Mouse (Mus musculus): ENCODE results near the gene Spns3. TPM values are rescaled to one million over a fixed set of nuclear protein-coding genes. Genes with fewer than 3 reads are reported as not detected.

Gene Spns3
- polyA plus RNA-seq (2012; rRNA removed), result 1.1 and 1.4 TPM in 2 replicates

- WGBS, result 30% methylated on average over 8 of the region's 8 CpGs
- no peak within 1 kb of the TSS for H3K4me3 ChIP-seq (replicated peaks; ENCODE audit: extremely low read depth, low read depth, low read length)
- TF ChIP-seq CTCF (IDR thresholded peaks at IDR 0.05; ENCODE audit: insufficient read depth, low read length) (no peak), POLR2A (IDR thresholded peaks at IDR 0.05; ENCODE audit: borderline replicate concordance, extremely low read depth, low read depth, low read length) (no peak)
- DNase-seq, result no peak
- H3K4me1 ChIP-seq (ENCODE audit: control insufficient read depth, insufficient read depth, low read length), result no peaks in the 10 kb centered on the region
These were observed at the start of gene Spns3 for GRCm38 (mm10) chr11:72550134-72550988. Spns3 (minus strand) TSS chr11:72550506.

GRCm38 (mm10) chr11:72597780-72598179 lies 47.5 kb upstream of the Spns3 start:
- H3K4me1 ChIP-seq (ENCODE audit: control insufficient read depth, insufficient read depth, low read length), result no peaks in the 10 kb centered on the region
- 86% methylated on average over 4 of the region's 4 CpGs for WGBS
- TF ChIP-seq POLR2A (IDR thresholded peaks at IDR 0.05; ENCODE audit: borderline replicate concordance, extremely low read depth, low read depth, low read length) (no peak), CTCF (IDR thresholded peaks at IDR 0.05; ENCODE audit: insufficient read depth, low read length) (no peak)

GRCm38 (mm10) chr11:72595010-72595737 lies 44.9 kb upstream of the Spns3 start:
- DNase-seq, result no peak
- 71% methylated on average over 2 of the region's 2 CpGs for WGBS
- Histone ChIP-seq H3K4me3 (replicated peaks; ENCODE audit: extremely low read depth, low read depth, low read length) (no peak overlapping the region), H3K4me1 (ENCODE audit: control insufficient read depth, insufficient read depth, low read length) (no peaks in the 10 kb centered on the region)
- no peak for TF ChIP-seq CTCF (IDR thresholded peaks at IDR 0.05; ENCODE audit: insufficient read depth, low read length)
- TF ChIP-seq POLR2A (IDR thresholded peaks at IDR 0.05; ENCODE audit: borderline replicate concordance, extremely low read depth, low read depth, low read length), result no peak

More at GRCm38 (mm10) chr11:72597780-72598179, 47.5 kb upstream of the Spns3 start:
- no peak overlapping the region for H3K4me3 ChIP-seq (replicated peaks; ENCODE audit: extremely low read depth, low read depth, low read length)
- no peak for DNase-seq

GRCm38 (mm10) chr11:72587537-72588233 lies 37.4 kb upstream of the Spns3 start:
- no peak for TF ChIP-seq CTCF (IDR thresholded peaks at IDR 0.05; ENCODE audit: insufficient read depth, low read length)
- no peak for TF ChIP-seq POLR2A (IDR thresholded peaks at IDR 0.05; ENCODE audit: borderline replicate concordance, extremely low read depth, low read depth, low read length)
- DNase-seq, result no peak
- Histone ChIP-seq H3K4me1 (ENCODE audit: control insufficient read depth, insufficient read depth, low read length) (peaks cover 5% of the 10 kb centered on the region; the same call in 1 of the 2 replicates), H3K4me3 (replicated peaks; ENCODE audit: extremely low read depth, low read depth, low read length) (no peak overlapping the region)
- 28% methylated on average over 7 of the region's 7 CpGs for WGBS

GRCm38 (mm10) chr11:72586570-72586969 lies 36.3 kb upstream of the Spns3 start:
- TF ChIP-seq POLR2A (IDR thresholded peaks at IDR 0.05; ENCODE audit: borderline replicate concordance, extremely low read depth, low read depth, low read length) (no peak), CTCF (IDR thresholded peaks at IDR 0.05; ENCODE audit: insufficient read depth, low read length) (no peak)
- Histone ChIP-seq H3K4me3 (replicated peaks; ENCODE audit: extremely low read depth, low read depth, low read length) (no peak overlapping the region), H3K4me1 (ENCODE audit: control insufficient read depth, insufficient read depth, low read length) (peaks cover 5% of the 10 kb centered on the region; the same call in 1 of the 2 replicates)
- WGBS, result 92% methylated on average over 3 of the region's 3 CpGs
- no peak for DNase-seq

DNA sequence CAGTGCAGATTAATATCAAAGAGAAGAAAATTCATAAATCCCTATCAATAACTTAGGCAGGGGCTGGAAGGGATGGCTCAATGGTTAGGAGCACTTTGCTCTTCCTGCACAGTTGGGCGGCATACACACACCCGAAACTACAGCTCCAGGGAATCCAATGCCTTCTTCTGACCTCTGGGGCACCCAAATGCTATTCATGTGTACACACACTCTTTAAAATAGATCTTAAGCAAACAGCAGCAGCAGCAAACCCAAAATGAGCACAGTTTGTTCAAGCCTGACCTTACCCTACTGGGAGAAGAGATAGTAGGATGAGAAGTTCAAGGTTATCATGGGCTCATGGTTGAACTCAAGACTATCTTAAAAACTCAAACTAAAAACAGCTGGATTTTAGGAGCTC lies 32.8 kb upstream of the Spns3 start:
- Histone ChIP-seq H3K4me1 (ENCODE audit: control insufficient read depth, insufficient read depth, low read length) (peaks cover 3% of the 10 kb centered on the region; the same call in 1 of the 2 replicates), H3K4me3 (replicated peaks; ENCODE audit: extremely low read depth, low read depth, low read length) (no peak overlapping the region)
- DNase-seq, result no peak
- 84% methylated on average over 2 of the region's 2 CpGs for WGBS
- no peak for TF ChIP-seq POLR2A (IDR thresholded peaks at IDR 0.05; ENCODE audit: borderline replicate concordance, extremely low read depth, low read depth, low read length)
- no peak for TF ChIP-seq CTCF (IDR thresholded peaks at IDR 0.05; ENCODE audit: insufficient read depth, low read length)

DNA sequence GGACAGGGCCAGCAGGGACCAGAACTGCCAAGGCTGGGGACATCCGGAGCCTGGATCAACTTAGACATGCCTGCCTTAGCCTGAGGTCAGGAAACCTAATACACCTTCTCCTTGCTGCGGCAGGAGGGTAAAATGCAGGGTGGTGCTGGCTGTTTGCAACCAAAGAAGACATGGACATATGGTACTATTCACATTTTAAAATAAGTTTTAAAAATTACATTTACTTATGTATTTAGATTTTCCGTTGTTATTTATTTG lies 32.1 kb upstream of the Spns3 start:
- no peak for DNase-seq
- no peak for TF ChIP-seq CTCF (IDR thresholded peaks at IDR 0.05; ENCODE audit: insufficient read depth, low read length)
- TF ChIP-seq POLR2A (IDR thresholded peaks at IDR 0.05; ENCODE audit: borderline replicate concordance, extremely low read depth, low read depth, low read length), result no peak
- WGBS, result 69% methylated on average over 3 of the region's 3 CpGs

DNA sequence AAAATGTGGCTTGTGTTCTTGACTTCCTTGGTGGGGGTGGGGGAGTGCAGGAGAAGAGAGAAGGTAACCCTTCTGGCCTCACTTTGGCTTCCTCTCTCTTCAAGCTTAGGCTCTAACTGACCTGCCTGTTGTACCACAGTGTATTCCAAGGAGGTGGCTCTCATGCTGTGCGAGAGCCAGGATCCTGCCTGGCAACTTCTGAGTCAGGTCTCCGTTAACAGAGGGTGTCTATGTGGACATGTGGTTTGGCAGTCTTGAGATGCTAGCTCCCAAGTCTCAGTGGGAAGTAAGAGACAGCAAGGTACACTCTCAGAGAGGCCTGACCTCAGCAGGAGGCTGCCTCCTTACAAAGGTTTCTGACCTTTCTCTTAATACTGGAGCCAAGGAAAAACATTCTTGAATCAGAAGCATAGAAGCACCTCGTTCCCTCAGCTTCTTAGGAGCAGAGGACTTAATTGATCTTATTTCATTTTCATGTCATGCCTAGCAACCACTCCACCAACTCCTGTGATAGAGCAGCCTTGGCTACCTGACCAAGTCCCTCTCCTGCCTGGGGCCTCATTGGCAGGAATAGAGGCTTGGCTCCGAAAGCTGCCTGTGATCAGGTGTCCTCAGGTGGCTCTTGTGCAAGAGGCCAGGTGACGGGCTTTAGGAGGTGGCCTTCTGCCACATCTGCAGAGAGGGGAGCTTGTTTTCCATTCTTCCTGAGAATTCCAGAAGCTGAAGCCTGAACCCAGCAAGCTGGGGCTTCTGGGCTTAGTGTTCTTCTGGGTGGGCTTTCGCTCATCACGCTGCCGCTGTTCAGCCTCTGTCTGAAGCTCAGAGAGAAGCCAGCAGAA lies 31.5 kb upstream of the Spns3 start:
- DNase-seq, result peak; percentile 54
- H3K4me1 ChIP-seq (ENCODE audit: control insufficient read depth, insufficient read depth, low read length), result no peaks in the 10 kb centered on the region
- WGBS, result 70% methylated on average over 8 of the region's 8 CpGs
- TF ChIP-seq POLR2A (IDR thresholded peaks at IDR 0.05; ENCODE audit: borderline replicate concordance, extremely low read depth, low read depth, low read length), result no peak
- TF ChIP-seq CTCF (IDR thresholded peaks at IDR 0.05; ENCODE audit: insufficient read depth, low read length), result no peak
- no peak overlapping the region for H3K4me3 ChIP-seq (replicated peaks; ENCODE audit: extremely low read depth, low read depth, low read length)

More for the DNA sequence above, 32.1 kb upstream of the Spns3 start:
- peaks cover 3% of the 10 kb centered on the region; the same call in 1 of the 2 replicates for H3K4me1 ChIP-seq (ENCODE audit: control insufficient read depth, insufficient read depth, low read length)
- H3K4me3 ChIP-seq (replicated peaks; ENCODE audit: extremely low read depth, low read depth, low read length), result no peak overlapping the region

Measured in lung, adult 2 months (tissue).